Mouse (Mus musculus) limb, embryonic 11.5 days (tissue): ENCODE measurements at regions not wholly inside any gene's neighbourhood (a gene's known extent, or its start where the extent isn't known, plus 50 kb on each side); places are given as distances from the start of the nearest gene placed in this dataset.

ENCODE experiments used
- ATAC-seq: fragments of 200-750 bp; cut with Nextera tagmentation; 2 replicates; pipeline ENCODE4 v1.8.0; 2017; ENCODE audit warnings: low read depth; ENCODE audit not compliant: insufficient number of reproducible peaks, low FRiP score, low TSS enrichment
- DNase-seq: peaks from one replicate; pipeline ENCODE4 v3.0.0-alpha.2; 2015; ENCODE audit warnings: low spot score
- H3K27ac ChIP-seq: fragments of 300-500 bp; sonication (generic); replicated peaks from 2 replicates; pipeline ENCODE4 v1.5.1; 2014; ENCODE audit warnings: low read depth, mild to moderate bottlenecking, low read length
- H3K27me3 ChIP-seq: fragments of 300-500 bp; sonication (generic); 2 replicates; pipeline ENCODE4 v1.6.1; 2014; ENCODE audit warnings: mild to moderate bottlenecking, low read length, mixed read lengths; ENCODE audit not compliant: control insufficient read depth, insufficient read depth
- H3K36me3 ChIP-seq: fragments of 300-500 bp; sonication (generic); 2 replicates; pipeline ENCODE4 v1.6.1; 2014; ENCODE audit warnings: mild to moderate bottlenecking, low read length, moderate library complexity, mixed read lengths; ENCODE audit not compliant: control insufficient read depth, insufficient read depth
- H3K4me1 ChIP-seq: fragments of 300-500 bp; sonication (generic); 2 replicates; pipeline ENCODE4 v1.6.1; 2014; ENCODE audit warnings: low read length, mixed read lengths; ENCODE audit not compliant: control insufficient read depth, insufficient read depth
- H3K4me2 ChIP-seq: fragments of 300-500 bp; sonication (generic); 2 replicates; pipeline ENCODE4 v1.6.1; 2014; ENCODE audit warnings: low read depth, mild to moderate bottlenecking, moderate library complexity; ENCODE audit not compliant: severe bottlenecking
- H3K4me3 ChIP-seq: fragments of 300-500 bp; sonication (generic); 2 replicates; pipeline ENCODE4 v1.5.1; 2014; ENCODE audit warnings: low read depth, low read length
- H3K9ac ChIP-seq: fragments of 300-500 bp; sonication (generic); 2 replicates; pipeline ENCODE4 v1.6.1; 2014; ENCODE audit warnings: mild to moderate bottlenecking, low read length
- H3K9me3 ChIP-seq: fragments of 300-500 bp; sonication (generic); 2 replicates; pipeline ENCODE4 v1.6.1; 2016; ENCODE audit warnings: low read length; ENCODE audit not compliant: control insufficient read depth
- WGBS: fragments of 180-500 bp; shearing (Covaris S2); extraction: QIAGEN DNeasy Blood & Tissue Kit; methylation state at CpG from one replicate; pipeline ENCODE4 v1.1.7; 2014; 5-methylcytosine and 5-hydroxymethylcytosine counted together

DNA sequence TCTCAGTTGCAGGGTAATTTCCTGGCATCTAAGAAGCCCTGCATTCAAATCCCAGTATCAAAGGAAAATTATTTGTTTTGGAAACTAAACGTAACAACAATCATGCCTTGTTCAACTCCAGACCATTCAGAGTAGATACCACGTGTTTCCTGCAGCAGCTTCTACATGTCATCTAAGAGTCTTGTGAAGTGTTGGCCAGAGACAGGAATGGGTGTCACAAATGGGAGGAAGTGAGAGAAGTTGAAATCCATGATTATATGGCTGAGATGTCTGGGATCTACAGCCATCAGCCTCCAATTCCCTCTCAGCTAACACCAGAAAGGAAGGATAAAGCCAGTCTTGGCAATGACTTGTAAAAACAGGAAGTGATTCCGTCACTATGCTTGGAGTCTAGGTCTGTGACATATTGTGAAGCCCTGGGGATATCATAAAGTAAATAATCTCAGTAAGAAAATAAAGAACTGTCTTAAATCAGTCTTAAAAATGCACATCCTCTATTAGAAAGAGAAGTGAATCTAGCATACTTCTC lies 495.4 kb downstream of the 9430069I07Rik start:
- no peak for ATAC-seq
- no peak overlapping the region for H3K4me2 ChIP-seq
- no peak overlapping the region for H3K4me3 ChIP-seq
- 83% methylated on average over 3 of the region's 3 CpGs for WGBS
- no peak overlapping the region for H3K27ac ChIP-seq
- no peaks in the 10 kb centered on the region for H3K9me3 ChIP-seq
- H3K36me3 ChIP-seq, result no peaks in the 10 kb centered on the region
- H3K9ac ChIP-seq, result no peak overlapping the region
- DNase-seq, result no peak
- no peaks in the 10 kb centered on the region for H3K4me1 ChIP-seq
- H3K27me3 ChIP-seq, result no peaks in the 10 kb centered on the region

DNA sequence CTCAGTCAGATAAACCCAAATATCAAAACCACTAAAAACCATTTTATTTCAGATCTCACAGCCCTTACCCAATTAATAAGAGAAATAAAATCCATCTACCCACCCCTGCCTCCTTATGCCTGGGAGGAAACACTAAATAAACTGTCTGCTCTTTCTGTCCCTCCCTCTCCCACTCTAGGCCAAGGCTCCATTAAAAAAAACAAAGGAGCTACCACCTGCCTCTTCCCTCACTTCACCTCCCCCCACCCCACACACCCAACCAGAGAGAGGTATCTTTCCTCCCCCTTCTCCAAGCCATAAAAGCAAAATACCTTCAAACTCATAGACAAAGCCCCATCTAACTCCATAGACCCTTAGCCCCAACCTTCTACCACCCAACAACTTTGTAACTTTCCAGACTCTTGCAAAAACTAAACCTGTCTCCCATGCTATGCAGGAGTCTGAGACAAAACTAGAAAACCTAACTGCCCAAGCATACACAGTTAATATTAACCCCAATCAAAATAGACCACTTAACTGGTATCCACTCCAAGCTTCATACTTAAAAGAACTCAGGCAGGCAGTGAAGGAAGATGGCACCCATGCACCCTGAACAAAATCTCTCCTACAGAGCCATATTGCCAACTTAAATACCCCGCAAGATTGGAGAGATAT lies 532.1 kb downstream of the 9430069I07Rik start:
- Histone ChIP-seq H3K4me2 (no peak overlapping the region), H3K27me3 (no peaks in the 10 kb centered on the region), H3K27ac (no peak overlapping the region), H3K4me3 (no peak overlapping the region), H3K9ac (no peak overlapping the region), H3K4me1 (no peaks in the 10 kb centered on the region), H3K36me3 (no peaks in the 10 kb centered on the region), H3K9me3 (no peaks in the 10 kb centered on the region)
- no peak for ATAC-seq
- 97% methylated on average over 1 of the region's 1 CpGs for WGBS
- no peak for DNase-seq

DNA sequence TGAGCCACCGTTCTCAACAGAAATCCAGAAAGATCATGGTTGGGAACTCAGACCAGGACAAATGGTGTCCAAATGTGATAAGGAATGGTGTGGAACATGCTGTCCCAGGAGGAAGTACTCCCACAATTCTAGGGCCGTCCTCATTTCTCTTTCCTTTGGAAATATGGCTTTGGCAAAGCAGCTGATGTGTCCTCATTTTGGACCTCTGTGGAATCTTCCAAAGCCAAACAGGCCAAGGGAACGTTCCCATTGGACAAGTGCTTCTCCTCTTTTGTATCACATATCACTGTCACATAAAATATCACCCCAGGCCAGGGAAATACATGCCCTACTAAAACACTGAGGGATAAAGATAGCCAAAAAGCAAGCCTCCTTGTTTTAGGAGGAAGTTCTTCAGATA lies 532.8 kb downstream of the 9430069I07Rik start:
- 82% methylated on average over 3 of the region's 3 CpGs for WGBS
- no peaks in the 10 kb centered on the region for H3K4me1 ChIP-seq
- no peak overlapping the region for H3K27ac ChIP-seq
- ATAC-seq (no peak), DNase-seq (no peak)
- H3K27me3 ChIP-seq, result no peaks in the 10 kb centered on the region
- no peaks in the 10 kb centered on the region for H3K9me3 ChIP-seq
- H3K9ac ChIP-seq, result no peak overlapping the region
- H3K4me2 ChIP-seq, result no peak overlapping the region
- H3K36me3 ChIP-seq, result no peaks in the 10 kb centered on the region
- H3K4me3 ChIP-seq, result no peak overlapping the region

DNA sequence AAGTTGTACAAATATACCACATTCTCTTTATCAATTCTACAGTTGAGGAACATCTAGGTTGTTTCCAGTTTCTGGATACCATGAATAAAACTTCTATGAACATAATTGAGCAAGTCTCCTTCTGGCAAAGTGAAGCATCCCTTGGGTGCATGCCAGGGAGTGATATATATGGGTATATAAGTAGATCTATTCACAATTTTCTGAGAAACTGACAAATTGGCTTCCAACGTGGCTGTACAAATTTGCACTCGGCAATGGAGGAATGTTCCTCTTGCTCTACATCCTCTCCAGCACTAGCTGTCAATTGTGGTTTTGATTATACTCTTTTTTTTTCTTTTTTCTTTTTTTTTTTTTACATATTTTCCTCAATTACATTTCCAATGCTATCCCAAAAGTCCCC lies 576.7 kb downstream of the 9430069I07Rik start:
- Histone ChIP-seq H3K9me3 (no peaks in the 10 kb centered on the region), H3K4me3 (no peak overlapping the region), H3K27me3 (no peaks in the 10 kb centered on the region), H3K4me1 (no peaks in the 10 kb centered on the region), H3K27ac (no peak overlapping the region), H3K4me2 (no peak overlapping the region), H3K9ac (no peak overlapping the region), H3K36me3 (no peaks in the 10 kb centered on the region)
- 93% methylated on average over 2 of the region's 2 CpGs for WGBS
- ATAC-seq (no peak), DNase-seq (no peak)

DNA sequence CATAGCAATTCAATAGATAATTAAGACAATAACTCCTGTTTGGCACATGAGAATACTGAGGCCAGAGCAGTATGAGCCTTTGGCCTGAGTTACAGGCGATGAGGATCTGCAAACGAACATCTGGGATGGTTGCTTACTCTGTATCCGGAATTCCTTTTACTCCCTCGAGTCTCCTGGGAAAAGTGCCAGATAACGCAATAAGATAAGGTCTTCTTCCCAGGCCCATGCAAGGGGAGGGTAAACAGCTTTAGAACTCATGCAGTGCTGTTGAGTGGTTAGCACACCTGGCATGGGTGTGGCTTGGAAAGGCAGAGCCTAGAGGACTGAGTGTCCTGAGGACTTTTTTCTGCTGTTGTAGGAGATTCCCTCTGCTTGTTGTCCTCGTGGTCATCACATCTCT lies 598.2 kb downstream of the 9430069I07Rik start:
- 70% methylated on average over 6 of the region's 6 CpGs for WGBS
- Histone ChIP-seq H3K9ac (no peak overlapping the region), H3K27me3 (no peaks in the 10 kb centered on the region), H3K9me3 (no peaks in the 10 kb centered on the region), H3K4me2 (no peak overlapping the region), H3K36me3 (no peaks in the 10 kb centered on the region), H3K4me3 (no peak overlapping the region), H3K27ac (no peak overlapping the region), H3K4me1 (no peaks in the 10 kb centered on the region)
- DNase-seq (no peak), ATAC-seq (no peak)

DNA sequence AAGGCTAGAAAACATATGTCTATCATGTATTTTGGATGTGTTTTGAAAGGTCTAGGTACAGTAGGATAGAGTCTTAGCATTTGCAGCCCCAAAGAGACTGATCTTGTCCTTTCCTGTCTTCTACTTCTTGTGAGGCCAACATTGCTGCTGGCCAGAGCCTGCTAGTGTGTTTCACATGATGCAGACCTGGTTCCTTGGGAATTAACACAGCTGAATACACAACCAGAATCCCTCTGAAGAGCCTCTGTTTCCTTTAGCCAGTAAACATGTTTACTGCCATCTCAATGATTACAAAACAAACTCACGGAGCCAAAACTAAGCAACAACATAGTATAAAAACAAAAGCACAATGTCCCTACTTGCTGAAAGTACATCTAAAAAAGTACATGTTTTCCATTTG lies 598.9 kb downstream of the 9430069I07Rik start:
- Histone ChIP-seq H3K27ac (no peak overlapping the region), H3K4me1 (no peaks in the 10 kb centered on the region), H3K4me2 (no peak overlapping the region), H3K9ac (no peak overlapping the region), H3K36me3 (no peaks in the 10 kb centered on the region), H3K27me3 (no peaks in the 10 kb centered on the region), H3K4me3 (no peak overlapping the region), H3K9me3 (no peaks in the 10 kb centered on the region)
- no peak for DNase-seq
- WGBS, result 82% methylated on average over 1 of the region's 1 CpGs
- ATAC-seq, result no peak
